Mouse (Mus musculus) ES-Bruce4 (cell line): ENCODE measurements at regions not wholly inside any gene's neighbourhood (a gene's known extent, or its start where the extent isn't known, plus 50 kb on each side); places are given as distances from the start of the nearest gene placed in this dataset.

Source experiments
- CTCF ChIP-seq: IDR thresholded peaks from one replicate; pipeline ENCODE4 v1.8.1; 2011; ENCODE audit warnings: low read depth, low read length
- EP300 ChIP-seq: IDR thresholded peaks from 2 replicates; pipeline ENCODE4 v1.6.1; 2011; ENCODE audit warnings: low read depth, low read length; ENCODE audit not compliant: insufficient read depth
- POLR2A ChIP-seq: IDR thresholded peaks from one replicate; pipeline ENCODE4 v1.8.1; 2011; ENCODE audit warnings: low read length; ENCODE audit not compliant: insufficient read depth

- TF ChIP-seq EP300 (no peak), POLR2A (no peak), CTCF (no peak)
Observed at GRCm38 (mm10) chr4:56638704-56639478, 101.0 kb upstream of the Gm26657 start.
